Mouse (Mus musculus) midbrain, embryonic 12.5 days (tissue): ENCODE data around the gene Muc3a. TPM values are rescaled to one million over a fixed set of nuclear protein-coding genes. Genes with fewer than 3 reads are reported as not detected.

Source experiments
- ATAC-seq: fragments of 200-750 bp; cut with Nextera tagmentation; 2 replicates; pipeline ENCODE4 v1.8.0; 2017; ENCODE audit warnings: low read depth, moderate TSS enrichment, moderate library complexity; ENCODE audit not compliant: low FRiP score
- H3K27ac ChIP-seq: fragments of 300-500 bp; sonication (generic); replicated peaks from 2 replicates; pipeline ENCODE4 v1.5.1; 2016; ENCODE audit warnings: mild to moderate bottlenecking
- H3K27me3 ChIP-seq: fragments of 300-500 bp; sonication (generic); 2 replicates; pipeline ENCODE4 v1.6.1; 2016; ENCODE audit warnings: mild to moderate bottlenecking
- H3K36me3 ChIP-seq: fragments of 300-500 bp; sonication (generic); 2 replicates; pipeline ENCODE4 v1.6.1; 2016
- H3K4me1 ChIP-seq: fragments of 300-500 bp; sonication (generic); 2 replicates; pipeline ENCODE4 v1.6.1; 2016
- H3K4me2 ChIP-seq: fragments of 300-500 bp; sonication (generic); replicated peaks from 2 replicates; pipeline ENCODE4 v1.6.1; 2016; ENCODE audit warnings: mild to moderate bottlenecking, moderate library complexity
- H3K4me3 ChIP-seq: fragments of 300-500 bp; sonication (generic); 2 replicates; pipeline ENCODE4 v1.5.1; 2016; ENCODE audit warnings: mild to moderate bottlenecking
- H3K9ac ChIP-seq: fragments of 300-500 bp; sonication (generic); replicated peaks from 2 replicates; pipeline ENCODE4 v1.6.1; 2016; ENCODE audit warnings: mild to moderate bottlenecking, moderate library complexity
- H3K9me3 ChIP-seq: fragments of 300-500 bp; sonication (generic); 2 replicates; pipeline ENCODE4 v1.6.1; 2016; ENCODE audit warnings: mild to moderate bottlenecking
- WGBS: fragments of 180-500 bp; shearing (Covaris S2); methylation state at CpG from one replicate; pipeline ENCODE4 v1.1.7; 2016; 5-methylcytosine and 5-hydroxymethylcytosine counted together
- polyA plus RNA-seq: library from polyadenylated mRNA; unstranded; fragments of >200 nt; fragmentation: Nextera tagmentation; extraction: Ambion mirVana; gene quantifications from 2 replicates; pipeline ENCODE4 v1.2.1, GENCODE M21; 2016

Gene Muc3a
- 0.09 TPM in 1 of 2 replicates, not detected in the other for polyA plus RNA-seq

- no peak for ATAC-seq
- 0 out of 2 replicates have a peak, but pooled peaks cover 4% of the 10 kb centered on the region for H3K27me3 ChIP-seq
- WGBS = 76% methylated on average over 2 of the region's 2 CpGs
Observed at GRCm38 (mm10) chr5:137212289-137212688, at the start of gene Muc3a. Muc3a (minus strand) TSS chr5:137212389.

GRCm38 (mm10) chr5:137211114-137211829 is 917 bp downstream of the Muc3a start:
- H3K9me3 ChIP-seq = no peaks in the 10 kb centered on the region
- WGBS = 24% methylated on average over 17 of the region's 17 CpGs
- H3K27me3 ChIP-seq = 0 out of 2 replicates have a peak, but pooled peaks cover 4% of the 10 kb centered on the region
- ATAC-seq = no peak
- no peak overlapping the region for H3K4me3 ChIP-seq
- no peaks in the 10 kb centered on the region for H3K36me3 ChIP-seq
- H3K27ac ChIP-seq = no peak overlapping the region
- no peak overlapping the region for H3K4me2 ChIP-seq
- H3K9ac ChIP-seq = no peak overlapping the region
- no peaks in the 10 kb centered on the region for H3K4me1 ChIP-seq

More at GRCm38 (mm10) chr5:137212289-137212688, at the start of gene Muc3a:
- Histone ChIP-seq H3K4me3 (no peak within 1 kb of the TSS), H3K9me3 (no peaks in the 10 kb centered on the region), H3K4me2 (no peak within 1 kb of the TSS), H3K4me1 (no peaks in the 10 kb centered on the region), H3K27ac (no peak within 1 kb of the TSS), H3K9ac (no peak within 1 kb of the TSS), H3K36me3 (no peaks in the 10 kb centered on the region)

- no peak overlapping the region for H3K4me3 ChIP-seq
- H3K36me3 ChIP-seq = no peaks in the 10 kb centered on the region
- 0 out of 2 replicates have a peak, but pooled peaks cover 4% of the 10 kb centered on the region for H3K27me3 ChIP-seq
- no peak overlapping the region for H3K9ac ChIP-seq
- no peaks in the 10 kb centered on the region for H3K4me1 ChIP-seq
- WGBS = 69% methylated on average over 8 of the region's 8 CpGs
- no peaks in the 10 kb centered on the region for H3K9me3 ChIP-seq
- no peak overlapping the region for H3K4me2 ChIP-seq
- no peak overlapping the region for H3K27ac ChIP-seq
- no peak for ATAC-seq
Observed at GRCm38 (mm10) chr5:137210689-137211088, 1.5 kb downstream of the Muc3a start.

GRCm38 (mm10) chr5:137205301-137205700 is 6.9 kb downstream of the Muc3a start:
- Histone ChIP-seq H3K4me1 (no peaks in the 10 kb centered on the region), H3K36me3 (no peaks in the 10 kb centered on the region), H3K27me3 (0 out of 2 replicates have a peak, but pooled peaks cover 4% of the 10 kb centered on the region), H3K27ac (no peak overlapping the region), H3K4me2 (no peak overlapping the region), H3K9ac (no peak overlapping the region), H3K9me3 (no peaks in the 10 kb centered on the region), H3K4me3 (no peak overlapping the region)
- ATAC-seq = no peak
- WGBS = 81% methylated on average over 3 of the region's 3 CpGs

- no peaks in the 10 kb centered on the region for H3K9me3 ChIP-seq
- no peak for ATAC-seq
- no peak overlapping the region for H3K9ac ChIP-seq
- no peak overlapping the region for H3K4me2 ChIP-seq
- H3K4me3 ChIP-seq = no peak overlapping the region
- H3K27ac ChIP-seq = no peak overlapping the region
- peaks cover 5% of the 10 kb centered on the region; the same call in 1 of the 2 replicates for H3K27me3 ChIP-seq
- no peaks in the 10 kb centered on the region for H3K4me1 ChIP-seq
- 84% methylated on average over 8 of the region's 8 CpGs for WGBS
- H3K36me3 ChIP-seq = no peaks in the 10 kb centered on the region
Observed at GRCm38 (mm10) chr5:137194488-137195120, 17.6 kb downstream of the Muc3a start.

GRCm38 (mm10) chr5:137193279-137193952 is 18.8 kb downstream of the Muc3a start:
- no peaks in the 10 kb centered on the region for H3K36me3 ChIP-seq
- ATAC-seq = no peak
- H3K4me2 ChIP-seq = no peak overlapping the region
- no peaks in the 10 kb centered on the region for H3K9me3 ChIP-seq
- no peaks in the 10 kb centered on the region for H3K4me1 ChIP-seq
- 79% methylated on average over 8 of the region's 8 CpGs for WGBS
- H3K4me3 ChIP-seq = no peak overlapping the region
- peaks cover 6% of the 10 kb centered on the region; the same call in 1 of the 2 replicates for H3K27me3 ChIP-seq
- H3K9ac ChIP-seq = no peak overlapping the region
- H3K27ac ChIP-seq = no peak overlapping the region

- H3K9ac ChIP-seq = peak overlapping the region; percentile 64
- ATAC-seq = no peak
- H3K4me1 ChIP-seq = no peaks in the 10 kb centered on the region
- no peak overlapping the region for H3K27ac ChIP-seq
- H3K4me2 ChIP-seq = peak overlapping the region; percentile 71
- no peaks in the 10 kb centered on the region for H3K9me3 ChIP-seq
- H3K27me3 ChIP-seq = peaks cover 11% of the 10 kb centered on the region
- H3K36me3 ChIP-seq = no peaks in the 10 kb centered on the region
- WGBS = 3% methylated on average over 34 of the region's 34 CpGs
- H3K4me3 ChIP-seq = peak overlapping the region; percentile 54
Observed at GRCm38 (mm10) chr5:137189326-137189725, 22.9 kb downstream of the Muc3a start.

GRCm38 (mm10) chr5:137185362-137185761 is 26.8 kb downstream of the Muc3a start:
- Histone ChIP-seq H3K36me3 (no peaks in the 10 kb centered on the region), H3K27ac (no peak overlapping the region), H3K4me2 (no peak overlapping the region), H3K4me3 (no peak overlapping the region), H3K27me3 (peaks cover 11% of the 10 kb centered on the region), H3K9me3 (no peaks in the 10 kb centered on the region), H3K9ac (no peak overlapping the region), H3K4me1 (no peaks in the 10 kb centered on the region)
- 89% methylated on average over 8 of the region's 8 CpGs for WGBS
- ATAC-seq = no peak

- Histone ChIP-seq H3K9me3 (no peaks in the 10 kb centered on the region), H3K4me1 (no peaks in the 10 kb centered on the region), H3K27ac (no peak overlapping the region), H3K4me2 (no peak overlapping the region), H3K36me3 (no peaks in the 10 kb centered on the region), H3K9ac (no peak overlapping the region), H3K27me3 (0 out of 2 replicates have a peak, but pooled peaks cover 3% of the 10 kb centered on the region), H3K4me3 (no peak overlapping the region)
- WGBS = 81% methylated on average over 8 of the region's 8 CpGs
- ATAC-seq = no peak
Observed at GRCm38 (mm10) chr5:137179646-137180374, 32.4 kb downstream of the Muc3a start.

- 87% methylated on average over 6 of the region's 6 CpGs for WGBS
Observed at GRCm38 (mm10) chr5:137173967-137174366, 38.2 kb downstream of the Muc3a start.

GRCm38 (mm10) chr5:137172591-137172990 is 39.6 kb downstream of the Muc3a start:
- Histone ChIP-seq H3K9ac (no peak overlapping the region), H3K27ac (no peak overlapping the region), H3K9me3 (no peaks in the 10 kb centered on the region), H3K4me3 (no peak overlapping the region), H3K36me3 (no peaks in the 10 kb centered on the region), H3K4me1 (no peaks in the 10 kb centered on the region), H3K27me3 (no peaks in the 10 kb centered on the region), H3K4me2 (no peak overlapping the region)
- ATAC-seq = no peak
- 0% methylated on average over 1 of the region's 1 CpGs for WGBS

More at GRCm38 (mm10) chr5:137173967-137174366, 38.2 kb downstream of the Muc3a start:
- Histone ChIP-seq H3K27me3 (no peaks in the 10 kb centered on the region), H3K27ac (no peak overlapping the region), H3K9ac (no peak overlapping the region), H3K36me3 (no peaks in the 10 kb centered on the region), H3K4me1 (no peaks in the 10 kb centered on the region), H3K4me3 (no peak overlapping the region), H3K9me3 (no peaks in the 10 kb centered on the region), H3K4me2 (no peak overlapping the region)
- ATAC-seq = no peak
